Mouse (Mus musculus): Measurements from ENCODE around the gene Rbck1.

Rbck1 gene

GRCm38 (mm10) chr2:152344909-152345308 lies 12.5 kb upstream of the Rbck1 start:
- DNase-seq (ENCODE audit: extremely low read depth, low read depth, low spot score) = no peak

GRCm38 (mm10) chr2:152344361-152344760 lies 11.9 kb upstream of the Rbck1 start:
- no peak for DNase-seq (ENCODE audit: extremely low read depth, low read depth, low spot score)

- no peak for DNase-seq (ENCODE audit: extremely low read depth, low read depth, low spot score)
Measured at GRCm38 (mm10) chr2:152343329-152344213, 11.1 kb upstream of the Rbck1 start, which contains the start of gene Trib3. Trib3 (minus strand) TSS chr2:152344032.

- DNase-seq (ENCODE audit: extremely low read depth, low read depth, low spot score) = no peak
Measured at GRCm38 (mm10) chr2:152339631-152340179, 7.3 kb upstream of the Rbck1 start.

- no peak for DNase-seq (ENCODE audit: extremely low read depth, low read depth, low spot score)
Measured at GRCm38 (mm10) chr2:152338319-152338718, 5.9 kb upstream of the Rbck1 start.

- no peak for DNase-seq (ENCODE audit: extremely low read depth, low read depth, low spot score)
Measured at GRCm38 (mm10) chr2:152337591-152338212, 5.2 kb upstream of the Rbck1 start.

GRCm38 (mm10) chr2:152336856-152337255 lies 4.4 kb upstream of the Rbck1 start:
- no peak for DNase-seq (ENCODE audit: extremely low read depth, low read depth, low spot score)

- no peak for DNase-seq (ENCODE audit: extremely low read depth, low read depth, low spot score)
Measured at GRCm38 (mm10) chr2:152335289-152335820, 2.9 kb upstream of the Rbck1 start.

GRCm38 (mm10) chr2:152333345-152334006 lies 1.0 kb upstream of the Rbck1 start:
- no peak for DNase-seq (ENCODE audit: extremely low read depth, low read depth, low spot score)

GRCm38 (mm10) chr2:152330858-152331423 lies 1.5 kb downstream of the Rbck1 start:
- DNase-seq (ENCODE audit: extremely low read depth, low read depth, low spot score) = no peak

GRCm38 (mm10) chr2:152327980-152328379 lies 4.5 kb downstream of the Rbck1 start:
- DNase-seq (ENCODE audit: extremely low read depth, low read depth, low spot score) = no peak

GRCm38 (mm10) chr2:152326654-152327053 lies 5.8 kb downstream of the Rbck1 start:
- DNase-seq (ENCODE audit: extremely low read depth, low read depth, low spot score) = no peak

GRCm38 (mm10) chr2:152326157-152326556 lies 6.3 kb downstream of the Rbck1 start:
- no peak for DNase-seq (ENCODE audit: extremely low read depth, low read depth, low spot score)

- DNase-seq (ENCODE audit: extremely low read depth, low read depth, low spot score) = no peak
Measured at GRCm38 (mm10) chr2:152324842-152325241, 7.6 kb downstream of the Rbck1 start.

GRCm38 (mm10) chr2:152323971-152324370 lies 8.5 kb downstream of the Rbck1 start:
- no peak for DNase-seq (ENCODE audit: extremely low read depth, low read depth, low spot score)

- DNase-seq (ENCODE audit: extremely low read depth, low read depth, low spot score) = no peak
Measured at GRCm38 (mm10) chr2:152322198-152322597, 10.3 kb downstream of the Rbck1 start.

- no peak for DNase-seq (ENCODE audit: extremely low read depth, low read depth, low spot score)
Measured at GRCm38 (mm10) chr2:152321558-152321957, 10.9 kb downstream of the Rbck1 start.

- DNase-seq (ENCODE audit: extremely low read depth, low read depth, low spot score) = no peak
Measured at GRCm38 (mm10) chr2:152317054-152317453, 15.4 kb downstream of the Rbck1 start.

- DNase-seq (ENCODE audit: extremely low read depth, low read depth, low spot score) = no peak
Measured at GRCm38 (mm10) chr2:152313926-152314325, 18.5 kb downstream of the Rbck1 start.

GRCm38 (mm10) chr2:152312996-152313395 lies 19.5 kb downstream of the Rbck1 start:
- no peak for DNase-seq (ENCODE audit: extremely low read depth, low read depth, low spot score)

- DNase-seq (ENCODE audit: extremely low read depth, low read depth, low spot score) = no peak
Measured at GRCm38 (mm10) chr2:152307186-152307585, 25.3 kb downstream of the Rbck1 start.

All from fat pad, adult 2 months (tissue).